Mouse (Mus musculus) bone marrow macrophage, adult 2 months (primary cell): ENCODE data around the gene Ak5. TPM values are rescaled to one million over a fixed set of nuclear protein-coding genes. Genes with fewer than 3 reads are reported as not detected.
"Not testable (repeated sequence)": the region's sequence is repeated elsewhere in the genome, so short reads cannot be mapped to it uniquely, and the experiment has no call there.

Source experiments
- H3K27ac ChIP-seq: 2 replicates; pipeline ENCODE4 v1.5.1; 2012; ENCODE audit warnings: low read depth, low read length; ENCODE audit not compliant: insufficient read depth
- H3K4me1 ChIP-seq: 2 replicates; pipeline ENCODE4 v1.6.1; 2012; ENCODE audit warnings: low read length; ENCODE audit not compliant: control insufficient read depth, insufficient read depth
- H3K4me3 ChIP-seq: 2 replicates; pipeline ENCODE4 v1.5.1; 2012; ENCODE audit warnings: mild to moderate bottlenecking, low read length, moderate library complexity; ENCODE audit not compliant: insufficient read depth
- CTCF ChIP-seq: IDR thresholded peaks from 2 replicates; pipeline ENCODE4 v1.5.1; 2012; ENCODE audit warnings: low read depth, mild to moderate bottlenecking, low read length, moderate library complexity
- POLR2A ChIP-seq: IDR thresholded peaks from 2 replicates; pipeline ENCODE4 v1.6.1; 2012; ENCODE audit warnings: mild to moderate bottlenecking, low read depth, low read length, borderline replicate concordance
- polyA plus RNA-seq: library from polyadenylated mRNA; stranded (reverse); fragments of >200 nt; gene quantifications from 2 replicates; pipeline ENCODE4 v1.2.4, GENCODE M21; 2012; ENCODE audit not compliant: missing spikeins, insufficient read depth, insufficient read length

Ak5 gene
- polyA plus RNA-seq, 1 experiment: not detected

DNA sequence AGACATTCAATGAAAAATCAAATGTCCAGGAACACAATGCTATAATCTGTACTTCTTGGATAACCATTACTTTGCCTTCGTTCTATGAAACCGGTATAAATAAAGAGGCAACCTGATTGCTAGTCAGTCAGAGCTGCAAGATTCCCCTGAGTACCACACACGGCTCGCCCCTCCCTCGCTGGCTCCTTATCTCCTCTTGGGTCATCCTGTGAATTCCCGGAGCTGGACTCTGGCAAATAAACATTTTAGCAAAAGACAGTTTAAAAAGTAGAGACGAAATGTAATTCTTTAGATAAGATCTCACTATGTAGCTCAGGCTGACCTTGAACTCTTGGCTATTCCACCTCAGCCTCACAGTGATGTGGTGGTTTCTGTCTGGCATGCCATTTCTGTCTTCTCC is 77.7 kb downstream of the Ak5 start:
- no peak overlapping the region for H3K4me3 ChIP-seq
- no peaks in the 10 kb centered on the region for H3K4me1 ChIP-seq
- no peak for TF ChIP-seq POLR2A
- TF ChIP-seq CTCF: no peak
- no peak overlapping the region for H3K27ac ChIP-seq

DNA sequence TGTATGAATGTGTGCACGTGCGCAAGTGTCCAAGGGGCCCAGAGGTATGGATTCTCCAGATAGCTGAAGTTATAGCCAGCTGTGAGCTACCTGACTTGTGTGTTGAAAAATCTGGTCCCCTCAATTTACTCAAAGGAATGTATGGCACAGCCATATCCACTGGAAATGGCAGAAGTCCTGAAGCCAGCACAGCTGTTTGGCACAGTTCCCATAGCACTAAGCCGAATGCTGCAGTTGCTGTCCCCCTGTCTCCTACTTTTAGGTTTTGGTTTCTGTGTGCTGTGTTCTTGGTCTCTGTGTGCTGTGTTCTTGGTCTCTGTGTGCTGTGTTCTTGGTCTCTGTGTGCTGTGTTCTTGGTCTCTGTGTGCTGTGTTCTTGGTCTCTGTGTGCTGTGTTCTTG is 79.1 kb downstream of the Ak5 start:
- H3K27ac ChIP-seq, H3K4me3 ChIP-seq, H3K4me1 ChIP-seq: not testable (repeated sequence)

DNA sequence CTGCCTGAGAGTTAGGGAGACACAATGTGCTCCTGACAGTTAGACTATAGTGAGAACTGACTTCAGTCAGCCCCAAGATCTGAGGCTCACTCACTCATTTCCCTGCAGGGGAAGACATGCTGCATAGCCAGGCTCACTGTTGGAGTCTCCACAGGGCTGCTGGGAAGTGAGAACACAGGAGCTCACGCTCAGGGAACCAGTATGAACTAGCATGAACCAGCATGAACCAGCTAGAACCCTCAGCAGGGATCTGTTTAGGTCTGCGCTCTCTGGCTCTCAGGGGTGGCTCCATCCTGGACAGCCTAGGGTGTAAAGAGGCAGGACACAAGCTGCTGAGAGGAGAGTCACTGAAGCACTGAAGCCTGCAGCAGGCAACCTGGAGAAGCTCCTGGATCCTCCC is 81.2 kb downstream of the Ak5 start:
- Histone ChIP-seq H3K4me3 (no peak overlapping the region), H3K4me1 (no peaks in the 10 kb centered on the region), H3K27ac (no peak overlapping the region)
- TF ChIP-seq POLR2A (no peak), CTCF (no peak)

DNA sequence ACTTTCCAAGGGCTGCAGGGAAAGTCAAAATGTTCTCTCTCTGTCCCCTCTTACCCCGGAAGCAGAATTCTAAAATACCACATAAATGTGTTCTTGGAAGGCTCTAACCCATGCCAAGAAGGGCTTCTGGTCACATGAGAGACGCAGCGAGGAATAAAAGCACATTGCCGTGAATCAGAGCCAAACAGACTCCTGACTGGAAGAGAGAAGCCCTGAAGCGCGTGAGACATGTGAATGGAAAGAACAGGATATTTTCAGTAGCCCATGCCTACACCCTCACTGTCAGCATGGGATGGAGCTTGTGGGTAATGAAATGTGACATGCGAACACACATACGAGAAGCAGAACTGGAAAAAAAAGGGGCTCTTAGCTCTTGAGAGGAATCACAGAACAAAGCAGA is 82.0 kb downstream of the Ak5 start:
- H3K4me3 ChIP-seq: no peak overlapping the region
- TF ChIP-seq CTCF: no peak
- no peak for TF ChIP-seq POLR2A
- no peak overlapping the region for H3K27ac ChIP-seq
- H3K4me1 ChIP-seq: no peaks in the 10 kb centered on the region

DNA sequence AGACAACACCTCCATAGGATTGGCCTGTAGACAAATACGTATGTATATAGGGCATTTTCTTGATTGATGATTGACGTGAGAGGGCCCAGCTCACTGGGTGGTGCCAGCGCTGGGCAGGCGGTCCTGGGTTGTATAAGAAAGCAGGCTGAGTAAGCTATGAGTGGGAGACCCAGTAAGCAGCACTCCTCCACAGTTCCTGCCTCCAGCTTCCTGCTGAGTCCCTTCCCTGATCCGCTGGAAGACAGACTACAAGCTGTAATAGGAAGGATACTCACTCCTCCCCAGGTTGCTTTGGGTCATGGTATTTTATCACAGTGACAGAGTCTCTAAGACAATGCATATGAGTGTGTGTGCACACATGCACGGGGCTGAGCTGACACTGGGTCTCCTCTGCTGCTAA is 82.6 kb downstream of the Ak5 start:
- Histone ChIP-seq H3K27ac (no peak overlapping the region), H3K4me1 (no peaks in the 10 kb centered on the region), H3K4me3 (no peak overlapping the region)
- no peak for TF ChIP-seq POLR2A
- no peak for TF ChIP-seq CTCF

DNA sequence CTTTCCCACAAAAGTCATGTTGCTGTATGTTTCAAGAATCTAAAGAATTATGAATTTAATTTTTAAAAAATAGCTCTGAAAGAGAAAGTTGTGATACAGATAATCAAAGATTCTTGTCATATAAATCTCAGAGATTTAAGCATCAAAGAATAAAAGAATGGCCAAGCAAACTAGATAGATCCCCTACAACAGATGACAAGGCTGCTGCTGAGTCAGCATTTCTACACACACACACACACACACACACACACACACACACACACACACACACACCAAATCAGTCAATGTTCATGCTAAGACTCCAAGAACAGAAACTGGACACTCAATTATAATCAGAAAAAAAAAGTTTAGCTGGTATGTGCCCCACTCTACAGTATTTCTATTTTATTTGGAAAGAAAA is 85.1 kb downstream of the Ak5 start:
- Histone ChIP-seq H3K4me1 (no peaks in the 10 kb centered on the region), H3K27ac (no peak overlapping the region), H3K4me3 (no peak overlapping the region)
- TF ChIP-seq POLR2A (no peak), CTCF (no peak)

DNA sequence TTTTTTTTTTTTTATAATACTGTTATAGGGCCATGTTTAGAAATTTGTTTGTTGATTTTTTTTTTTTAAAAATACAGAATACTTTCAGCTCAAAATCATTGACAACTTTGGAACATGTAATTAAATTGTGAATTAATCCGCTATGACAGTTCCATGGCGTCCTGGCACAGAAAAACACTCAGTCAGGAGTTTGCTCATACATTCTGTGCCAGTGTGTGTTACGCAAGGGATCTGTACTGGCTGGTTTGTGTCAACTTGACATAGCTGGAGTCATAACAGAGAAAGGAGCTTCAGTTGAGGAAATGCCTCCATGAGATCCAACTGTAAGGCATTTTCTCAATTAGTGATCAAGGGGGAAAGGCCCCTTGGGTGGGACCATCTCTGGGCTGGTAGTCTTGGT is 86.3 kb downstream of the Ak5 start:
- H3K4me1 ChIP-seq, H3K4me3 ChIP-seq, H3K27ac ChIP-seq: not testable (repeated sequence)

DNA sequence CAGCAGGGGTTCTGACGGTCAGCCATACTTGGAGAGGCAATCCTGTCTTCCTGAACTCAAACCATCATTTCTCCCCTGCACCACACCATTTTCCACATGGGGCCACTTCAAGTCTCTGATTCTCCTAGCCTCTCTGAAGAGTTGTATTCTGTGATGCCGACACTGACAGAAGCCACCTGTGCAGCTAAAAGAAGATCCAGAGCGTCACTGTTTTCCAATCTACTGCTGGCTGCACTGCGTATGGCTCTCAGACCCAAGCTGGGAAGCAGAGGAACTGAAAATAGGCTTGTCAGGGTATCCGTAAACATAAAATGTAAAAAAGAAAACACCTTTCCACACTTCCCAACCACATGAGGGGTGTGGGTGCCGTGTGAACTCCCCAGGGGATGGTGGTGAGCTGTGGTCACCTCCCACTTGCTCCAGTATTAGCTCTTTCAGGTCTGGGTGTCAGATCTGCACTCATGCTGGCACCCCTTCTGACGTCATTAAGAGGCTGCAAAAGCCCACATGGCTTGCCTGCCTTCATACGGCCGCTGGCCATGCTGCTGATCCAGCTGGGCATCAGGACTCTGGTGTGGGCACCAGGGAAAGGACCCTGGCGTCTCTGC is 88.1 kb downstream of the Ak5 start:
- Histone ChIP-seq H3K4me3 (no peak overlapping the region), H3K4me1 (no peaks in the 10 kb centered on the region), H3K27ac (no peak overlapping the region)
- TF ChIP-seq CTCF: no peak
- no peak for TF ChIP-seq POLR2A

DNA sequence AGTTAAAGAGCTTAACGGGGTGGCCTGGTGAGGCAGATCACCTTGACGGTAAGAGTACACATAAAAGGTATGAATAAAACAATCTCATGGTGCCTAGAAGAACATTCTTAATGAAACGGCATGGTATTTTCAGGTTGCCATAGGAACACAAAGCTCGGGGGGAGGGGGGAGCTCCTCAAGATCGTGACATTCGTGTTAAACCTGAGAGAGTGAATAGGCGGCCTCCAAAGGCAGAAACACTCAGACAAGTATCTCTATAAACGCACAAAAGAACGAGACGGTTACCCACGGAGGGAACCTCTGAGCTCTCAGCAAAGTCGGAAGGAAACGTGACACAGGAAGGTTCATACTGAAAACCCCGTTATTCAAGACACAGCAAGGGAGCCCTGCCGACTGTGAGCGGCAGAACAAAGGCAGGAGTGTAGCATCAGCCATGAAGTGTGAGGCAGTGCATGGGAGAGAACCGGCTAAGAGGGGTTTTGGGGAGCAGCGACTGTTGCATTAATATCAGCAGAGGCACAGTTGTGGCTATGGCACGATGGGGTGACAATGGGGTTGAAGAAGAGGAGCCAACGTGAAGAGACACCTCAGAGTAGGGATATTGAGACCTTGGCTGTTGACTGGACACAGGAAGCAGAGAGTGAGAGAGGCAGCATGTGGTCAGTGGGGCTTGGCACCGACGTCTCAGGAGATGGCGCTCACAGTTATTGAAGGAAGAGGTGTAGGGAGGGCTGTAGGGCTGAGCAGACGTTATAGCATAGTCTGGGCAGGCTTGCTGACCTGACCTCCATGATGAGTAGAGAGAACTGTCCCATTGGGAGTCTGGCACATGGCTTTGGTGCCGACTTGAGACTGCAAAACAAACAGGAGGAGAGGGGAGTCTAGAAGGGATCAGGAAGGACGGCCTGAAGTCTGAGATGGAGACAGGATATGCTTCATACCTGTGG is 89.6 kb downstream of the Ak5 start:
- H3K4me3 ChIP-seq: no peak overlapping the region
- TF ChIP-seq CTCF: no peak
- TF ChIP-seq POLR2A: no peak
- no peak overlapping the region for H3K27ac ChIP-seq
- H3K4me1 ChIP-seq: no peaks in the 10 kb centered on the region

DNA sequence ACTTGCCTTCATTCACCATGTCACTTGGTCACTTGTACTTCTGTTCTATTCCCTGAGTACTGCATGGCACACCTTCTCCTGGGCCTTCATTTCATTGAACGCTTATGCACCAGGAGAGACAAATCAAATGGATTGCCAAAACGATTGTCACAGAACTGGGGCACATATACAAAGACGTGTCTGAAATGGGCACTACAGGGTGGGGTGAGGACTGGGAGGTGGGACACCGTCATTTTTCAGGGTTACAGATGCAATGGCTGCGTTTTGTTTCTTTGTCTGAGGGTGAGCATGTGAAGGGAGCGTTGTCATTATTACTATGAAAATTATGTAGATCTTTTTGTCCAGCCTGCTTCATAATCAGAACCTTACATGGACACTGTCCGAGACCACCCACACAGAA is 90.4 kb downstream of the Ak5 start:
- Histone ChIP-seq H3K4me3 (no peak overlapping the region), H3K27ac (no peak overlapping the region), H3K4me1 (no peaks in the 10 kb centered on the region)
- TF ChIP-seq CTCF (no peak), POLR2A (no peak)
